Mouse (Mus musculus): ENCODE results near the gene Usp36.

- TF ChIP-seq CTCF (conservative IDR thresholded peaks at IDR 0.05; ENCODE audit: low read length) (no peak), NANOG (IDR thresholded peaks at IDR 0.05; ENCODE audit: borderline replicate concordance, low read length) (no peak), POU5F1 (IDR thresholded peaks at IDR 0.05; ENCODE audit: borderline replicate concordance, low read length) (no peak)
Observed at GRCm38 (mm10) chr11:118240388-118240787, 49.7 kb downstream of the Usp36 start.

Data from E14TG2a.4 (cell line).